Mouse (Mus musculus) forebrain, postnatal 0 days (tissue): ENCODE data around the gene Siva1. TPM values are rescaled to one million over a fixed set of nuclear protein-coding genes. Genes with fewer than 3 reads are reported as not detected.
A peak's percentile ranks its signal among the peaks of the same experiment; 100 is the strongest.

ENCODE experiments used
- ATAC-seq: fragments of 200-750 bp; cut with Nextera tagmentation; 2 replicates; pipeline ENCODE4 v1.8.0; 2017; ENCODE audit warnings: mild to moderate bottlenecking, moderate library complexity
- DNase-seq: peaks from one replicate; pipeline ENCODE4 v3.0.0-alpha.2; 2015
- H3K27ac ChIP-seq: fragments of 300-500 bp; sonication (generic); 2 replicates; pipeline ENCODE4 v1.5.1; 2014; ENCODE audit warnings: low read depth, mild to moderate bottlenecking, antibody characterized with exemption, low read length, moderate library complexity, mixed read lengths
- H3K27me3 ChIP-seq: fragments of 300-500 bp; sonication (generic); 2 replicates; pipeline ENCODE4 v1.6.1; 2014; ENCODE audit warnings: mild to moderate bottlenecking, low read length, mixed read lengths; ENCODE audit not compliant: insufficient read depth
- H3K36me3 ChIP-seq: fragments of 300-500 bp; sonication (generic); 2 replicates; pipeline ENCODE4 v1.6.1; 2014; ENCODE audit warnings: mild to moderate bottlenecking, moderate library complexity; ENCODE audit not compliant: insufficient read depth
- H3K4me1 ChIP-seq: fragments of 300-500 bp; sonication (generic); 2 replicates; pipeline ENCODE4 v1.6.1; 2014; ENCODE audit warnings: antibody characterized with exemption; ENCODE audit not compliant: insufficient read depth
- H3K4me2 ChIP-seq: fragments of 300-500 bp; sonication (generic); 2 replicates; pipeline ENCODE4 v1.6.1; 2014; ENCODE audit warnings: low read depth, mild to moderate bottlenecking, moderate library complexity
- H3K4me3 ChIP-seq: fragments of 300-500 bp; sonication (generic); 2 replicates; pipeline ENCODE4 v1.5.1; 2014; ENCODE audit warnings: low read depth, low read length, mixed read lengths
- H3K9ac ChIP-seq: fragments of 300-500 bp; sonication (generic); 2 replicates; pipeline ENCODE4 v1.6.1; 2014; ENCODE audit warnings: mild to moderate bottlenecking
- H3K9me3 ChIP-seq: fragments of 300-500 bp; sonication (generic); 2 replicates; pipeline ENCODE4 v1.6.1; 2016; ENCODE audit warnings: low read length
- CTCF ChIP-seq: sonication (generic); IDR thresholded peaks from 2 replicates; pipeline ENCODE4 v1.5.1; 2016; ENCODE audit warnings: antibody characterized with exemption, control low read depth, low read depth
- WGBS: fragments of 180-500 bp; shearing (Covaris S2); extraction: QIAGEN DNeasy Blood & Tissue Kit; methylation state at CpG from one replicate; pipeline ENCODE4 v1.1.7; 2014; 5-methylcytosine and 5-hydroxymethylcytosine counted together
- microRNA-seq, 2 experiments: library from miRNA; unstranded; fragments of <30 nt; microRNA quantifications; one replicate each; pipeline ENCODE4; 2016
- polyA plus RNA-seq: library from polyadenylated mRNA; unstranded; fragments of >200 nt; fragmentation: Nextera tagmentation; extraction: Ambion mirVana; gene quantifications from 2 replicates; pipeline ENCODE4 v1.2.1, GENCODE M21; 2015
- total RNA-seq: library from RNA; depleted of rRNA; stranded (reverse); fragments of >200 nt; gene quantifications from 2 replicates; pipeline ENCODE4 v1.2.3, GENCODE M21; 2014; rRNA removed

Gene Siva1
- total and polyA plus RNA-seq, 2 experiments from 2014 or later = 28.0 to 50.5 TPM

GRCm38 (mm10) chr12:112694127-112694475 is 49.6 kb downstream of the Siva1 start:
- H3K27me3 ChIP-seq = no peaks in the 10 kb centered on the region
- peak overlapping the region; percentile 53 for H3K4me3 ChIP-seq
- no peak for TF ChIP-seq CTCF
- H3K4me2 ChIP-seq = peak overlapping the region; percentile 65
- DNase-seq (no peak), ATAC-seq (no peak)
- 78% methylated on average over 10 of the region's 10 CpGs for WGBS
- H3K9me3 ChIP-seq = no peaks in the 10 kb centered on the region
- peak overlapping the region; percentile 72 for H3K9ac ChIP-seq
- H3K27ac ChIP-seq = peak overlapping the region; percentile 89
- peaks cover 10% of the 10 kb centered on the region for H3K4me1 ChIP-seq
- no peaks in the 10 kb centered on the region for H3K36me3 ChIP-seq

GRCm38 (mm10) chr12:112696806-112697425 is 52.4 kb downstream of the Siva1 start:
- Histone ChIP-seq H3K9me3 (no peaks in the 10 kb centered on the region), H3K36me3 (no peaks in the 10 kb centered on the region), H3K27me3 (no peaks in the 10 kb centered on the region), H3K9ac (no peak overlapping the region), H3K4me2 (no peak overlapping the region), H3K27ac (no peak overlapping the region), H3K4me3 (no peak overlapping the region), H3K4me1 (peaks cover 10% of the 10 kb centered on the region)
- ATAC-seq = no peak
- TF ChIP-seq CTCF = no peak
- 82% methylated on average over 3 of the region's 3 CpGs for WGBS
- DNase-seq = no peak

Small RNA genes lying within 50 kb of the gene (microRNA-seq; reads per million reads assigned to microRNA genes)
- gene Mir6939 = 0 to 1.3 reads per million in 2 experiments

Other genes with a start within 250 kb of the Siva1 start
- gene A530016L24Rik, start 155.2 kb upstream of the Siva1 start, total RNA-seq = 0.10 TPM in 1 of 2 replicates, not detected in the other
- not detected in 2 replicates for gene A530016L24Rik, start 155.2 kb upstream of the Siva1 start, polyA plus RNA-seq
- 96.1 and 119 TPM in 2 replicates for gene Tmem179, start 127.9 kb upstream of the Siva1 start, total RNA-seq
- gene Tmem179, start 127.9 kb upstream of the Siva1 start, polyA plus RNA-seq = 84.0 and 112 TPM in 2 replicates
- gene Inf2, start 55.9 kb upstream of the Siva1 start, total RNA-seq = 9.8 and 10.8 TPM in 2 replicates
- 1.1 and 1.2 TPM in 2 replicates for gene Inf2, start 55.9 kb upstream of the Siva1 start, polyA plus RNA-seq
- gene Adssl1, start 24.6 kb upstream of the Siva1 start, total RNA-seq = 1.8 and 2.2 TPM in 2 replicates
- 3.4 and 4.7 TPM in 2 replicates for gene Adssl1, start 24.6 kb upstream of the Siva1 start, polyA plus RNA-seq
- gene Akt1, start 30.2 kb downstream of the Siva1 start, total RNA-seq = 213 and 215 TPM in 2 replicates
- gene Akt1, start 30.2 kb downstream of the Siva1 start, polyA plus RNA-seq = 117 TPM in 2 replicates
- 1.0 and 3.5 TPM in 2 replicates for gene Zbtb42, start 34.1 kb downstream of the Siva1 start, total RNA-seq
- gene Zbtb42, start 34.1 kb downstream of the Siva1 start, polyA plus RNA-seq = 0.77 and 1.2 TPM in 2 replicates
- 67.0 and 86.7 TPM in 2 replicates for gene Cep170b, start 75.8 kb downstream of the Siva1 start, total RNA-seq
- 22.4 and 31.6 TPM in 2 replicates for gene Cep170b, start 75.8 kb downstream of the Siva1 start, polyA plus RNA-seq
- gene Pld4, start 116.0 kb downstream of the Siva1 start, total RNA-seq = 6.2 and 7.3 TPM in 2 replicates
- gene Pld4, start 116.0 kb downstream of the Siva1 start, polyA plus RNA-seq = 8.0 and 8.1 TPM in 2 replicates
- gene Ahnak2, start 158.0 kb downstream of the Siva1 start, total RNA-seq = 2.5 and 3.0 TPM in 2 replicates
- 0.88 and 1.3 TPM in 2 replicates for gene Ahnak2, start 158.0 kb downstream of the Siva1 start, polyA plus RNA-seq
- 17.6 and 19.5 TPM in 2 replicates for gene Clba1, start 164.3 kb downstream of the Siva1 start, total RNA-seq
- gene Clba1, start 164.3 kb downstream of the Siva1 start, polyA plus RNA-seq = 23.5 and 26.1 TPM in 2 replicates
- gene Cdca4, start 184.7 kb downstream of the Siva1 start, total RNA-seq = 28.8 and 31.3 TPM in 2 replicates
- 29.7 and 33.0 TPM in 2 replicates for gene Cdca4, start 184.7 kb downstream of the Siva1 start, polyA plus RNA-seq
- 0.10 TPM in 1 of 2 replicates, not detected in the other for gene Gpr132, start 223.5 kb downstream of the Siva1 start, total RNA-seq
- gene Gpr132, start 223.5 kb downstream of the Siva1 start, polyA plus RNA-seq = not detected in 2 replicates